Mouse (Mus musculus): ENCODE measurements around the gene H2-M10.5.

GRCm38 (mm10) chr17:36788351-36788750, 15.6 kb downstream of the H2-M10.5 start:
- TF ChIP-seq CTCF (IDR thresholded peaks at IDR 0.05; ENCODE audit: extremely low read depth, insufficient read depth, low read length) (no peak), POLR2A (IDR thresholded peaks at IDR 0.05; ENCODE audit: extremely low read depth, insufficient read depth, low read length) (no peak)
